Mouse (Mus musculus) midbrain, embryonic 13.5 days (tissue): ENCODE data around the gene Rabgap1l. TPM values are rescaled to one million over a fixed set of nuclear protein-coding genes. Genes with fewer than 3 reads are reported as not detected.

Source experiments
- ATAC-seq: fragments of 200-750 bp; cut with Nextera tagmentation; 2 replicates; pipeline ENCODE4 v1.8.0; 2017; ENCODE audit warnings: mild to moderate bottlenecking, moderate TSS enrichment, moderate library complexity
- H3K27ac ChIP-seq: fragments of 300-500 bp; sonication (generic); 2 replicates; pipeline ENCODE4 v1.5.1; 2015; ENCODE audit warnings: inconsistent platforms, mild to moderate bottlenecking, moderate library complexity
- H3K27me3 ChIP-seq: fragments of 300-500 bp; sonication (generic); 2 replicates; pipeline ENCODE4 v1.6.1; 2015; ENCODE audit warnings: mild to moderate bottlenecking, inconsistent platforms
- H3K36me3 ChIP-seq: fragments of 300-500 bp; sonication (generic); 2 replicates; pipeline ENCODE4 v1.6.1; 2015; ENCODE audit warnings: mild to moderate bottlenecking, inconsistent platforms
- H3K4me1 ChIP-seq: fragments of 300-500 bp; sonication (generic); replicated peaks from 2 replicates; pipeline ENCODE4 v1.6.1; 2015; ENCODE audit warnings: inconsistent platforms
- H3K4me2 ChIP-seq: fragments of 300-500 bp; sonication (generic); replicated peaks from 2 replicates; pipeline ENCODE4 v1.6.1; 2015; ENCODE audit warnings: moderate library complexity, mild to moderate bottlenecking, inconsistent platforms
- H3K4me3 ChIP-seq: fragments of 300-500 bp; sonication (generic); replicated peaks from 2 replicates; pipeline ENCODE4 v1.5.1; 2015; ENCODE audit warnings: mild to moderate bottlenecking, inconsistent platforms
- H3K9ac ChIP-seq: fragments of 300-500 bp; sonication (generic); replicated peaks from 2 replicates; pipeline ENCODE4 v1.6.1; 2015; ENCODE audit warnings: mild to moderate bottlenecking, inconsistent platforms
- H3K9me3 ChIP-seq: fragments of 300-500 bp; sonication (generic); 2 replicates; pipeline ENCODE4 v1.6.1; 2016; ENCODE audit warnings: mild to moderate bottlenecking, inconsistent platforms
- WGBS: fragments of 180-500 bp; shearing (Covaris S2); methylation state at CpG from one replicate; pipeline ENCODE4 v1.1.7; 2015; 5-methylcytosine and 5-hydroxymethylcytosine counted together
- polyA plus RNA-seq: library from polyadenylated mRNA; unstranded; fragments of >200 nt; fragmentation: Nextera tagmentation; extraction: Ambion mirVana; gene quantifications from 2 replicates; pipeline ENCODE4 v1.2.1, GENCODE M21; 2015

Gene Rabgap1l
- polyA plus RNA-seq, 1 experiment from 2014 or later, result 25.2 TPM

- H3K9ac ChIP-seq, result no peak overlapping the region
- WGBS, result 93% methylated on average over 1 of the region's 1 CpGs
- no peak overlapping the region for H3K4me2 ChIP-seq
- no peaks in the 10 kb centered on the region for H3K9me3 ChIP-seq
- H3K27ac ChIP-seq, result no peak overlapping the region
- no peak for ATAC-seq
- H3K36me3 ChIP-seq, result no peaks in the 10 kb centered on the region
- no peak overlapping the region for H3K4me3 ChIP-seq
- H3K4me1 ChIP-seq, result no peaks in the 10 kb centered on the region
- no peaks in the 10 kb centered on the region for H3K27me3 ChIP-seq
Measured at GRCm38 (mm10) chr1:160784122-160784521, 8.9 kb downstream of the Rabgap1l start.

GRCm38 (mm10) chr1:160774166-160774565 lies 18.8 kb downstream of the Rabgap1l start:
- H3K27me3 ChIP-seq, result no peaks in the 10 kb centered on the region
- no peak for ATAC-seq

GRCm38 (mm10) chr1:160765565-160765964 lies 27.4 kb downstream of the Rabgap1l start:
- Histone ChIP-seq H3K36me3 (no peaks in the 10 kb centered on the region), H3K9me3 (no peaks in the 10 kb centered on the region), H3K4me1 (no peaks in the 10 kb centered on the region), H3K27ac (no peak overlapping the region), H3K9ac (no peak overlapping the region), H3K4me3 (no peak overlapping the region), H3K27me3 (no peaks in the 10 kb centered on the region), H3K4me2 (no peak overlapping the region)
- no peak for ATAC-seq
- WGBS, result 81% methylated on average over 2 of the region's 2 CpGs

More at GRCm38 (mm10) chr1:160774166-160774565, 18.8 kb downstream of the Rabgap1l start:
- no peaks in the 10 kb centered on the region for H3K9me3 ChIP-seq
- H3K4me1 ChIP-seq, result no peaks in the 10 kb centered on the region
- H3K4me2 ChIP-seq, result no peak overlapping the region
- 92% methylated on average over 1 of the region's 1 CpGs for WGBS
- H3K27ac ChIP-seq, result no peak overlapping the region
- no peak overlapping the region for H3K4me3 ChIP-seq
- no peaks in the 10 kb centered on the region for H3K36me3 ChIP-seq
- H3K9ac ChIP-seq, result no peak overlapping the region

DNA sequence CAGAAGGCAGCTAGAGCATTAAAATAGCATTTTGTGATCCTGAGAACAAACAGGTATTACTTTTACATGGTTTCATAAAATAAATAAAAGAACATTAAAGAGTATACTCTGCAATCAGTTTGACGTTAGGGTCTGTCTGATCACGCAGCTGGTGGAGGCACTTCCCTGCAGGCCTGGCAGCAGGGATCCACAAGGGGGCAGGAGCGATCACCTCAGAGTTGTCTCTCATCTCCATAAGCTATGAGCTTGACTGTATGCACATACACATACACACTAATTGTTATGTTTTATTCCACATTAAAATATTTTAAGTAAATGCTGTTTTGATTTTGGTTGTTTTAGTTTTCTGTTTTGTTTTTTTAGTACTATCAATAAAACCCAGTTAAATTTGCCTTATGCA lies 34.8 kb downstream of the Rabgap1l start:
- H3K9ac ChIP-seq, result no peak overlapping the region
- no peak for ATAC-seq
- H3K9me3 ChIP-seq, result no peaks in the 10 kb centered on the region
- no peaks in the 10 kb centered on the region for H3K4me1 ChIP-seq
- WGBS, result 18% methylated on average over 3 of the region's 3 CpGs
- no peak overlapping the region for H3K4me3 ChIP-seq
- H3K27ac ChIP-seq, result no peak overlapping the region
- H3K27me3 ChIP-seq, result no peaks in the 10 kb centered on the region
- no peak overlapping the region for H3K4me2 ChIP-seq
- H3K36me3 ChIP-seq, result no peaks in the 10 kb centered on the region

- Histone ChIP-seq H3K4me2 (no peak overlapping the region), H3K4me1 (no peaks in the 10 kb centered on the region), H3K9me3 (no peaks in the 10 kb centered on the region), H3K9ac (no peak overlapping the region), H3K27ac (no peak overlapping the region), H3K27me3 (no peaks in the 10 kb centered on the region), H3K4me3 (no peak overlapping the region), H3K36me3 (no peaks in the 10 kb centered on the region)
- no peak for ATAC-seq
Measured at GRCm38 (mm10) chr1:160755359-160755758, 37.7 kb downstream of the Rabgap1l start.

DNA sequence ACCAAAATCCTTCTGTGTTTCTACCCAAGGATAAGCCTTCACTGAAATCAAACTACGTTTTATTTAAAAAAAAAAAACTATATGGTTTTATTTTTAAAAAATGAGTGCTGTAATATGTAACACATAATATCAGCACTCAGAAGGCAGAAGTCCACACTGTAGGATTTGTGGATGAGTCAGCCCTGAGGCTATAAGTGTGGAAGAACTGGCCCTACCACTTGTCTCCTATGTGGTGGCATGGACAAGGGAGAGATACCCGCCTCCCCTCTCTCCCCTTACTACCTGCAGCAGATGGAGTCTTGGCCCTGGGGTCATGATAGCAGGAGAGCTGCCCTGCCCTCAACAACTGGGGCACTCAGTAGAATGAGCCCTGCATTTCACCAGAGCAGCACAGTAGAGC lies 42.4 kb downstream of the Rabgap1l start:
- Histone ChIP-seq H3K4me3 (no peak overlapping the region), H3K27ac (no peak overlapping the region), H3K27me3 (no peaks in the 10 kb centered on the region), H3K4me1 (peaks cover 4% of the 10 kb centered on the region; the same call in 1 of the 2 replicates), H3K4me2 (no peak overlapping the region), H3K9ac (no peak overlapping the region), H3K36me3 (no peaks in the 10 kb centered on the region), H3K9me3 (no peaks in the 10 kb centered on the region)
- ATAC-seq, result no peak
- 86% methylated on average over 2 of the region's 2 CpGs for WGBS

GRCm38 (mm10) chr1:160746786-160747185 lies 46.2 kb downstream of the Rabgap1l start:
- H3K4me2 ChIP-seq, result peak overlapping the region; percentile 15; the same call in 1 of the 2 replicates
- H3K27ac ChIP-seq, result no peak overlapping the region
- no peak overlapping the region for H3K9ac ChIP-seq
- no peak for ATAC-seq
- H3K4me3 ChIP-seq, result no peak overlapping the region
- H3K27me3 ChIP-seq, result no peaks in the 10 kb centered on the region
- peaks cover 4% of the 10 kb centered on the region; the same call in 1 of the 2 replicates for H3K4me1 ChIP-seq
- no peaks in the 10 kb centered on the region for H3K36me3 ChIP-seq
- WGBS, result 39% methylated on average over 7 of the region's 7 CpGs
- no peaks in the 10 kb centered on the region for H3K9me3 ChIP-seq

DNA sequence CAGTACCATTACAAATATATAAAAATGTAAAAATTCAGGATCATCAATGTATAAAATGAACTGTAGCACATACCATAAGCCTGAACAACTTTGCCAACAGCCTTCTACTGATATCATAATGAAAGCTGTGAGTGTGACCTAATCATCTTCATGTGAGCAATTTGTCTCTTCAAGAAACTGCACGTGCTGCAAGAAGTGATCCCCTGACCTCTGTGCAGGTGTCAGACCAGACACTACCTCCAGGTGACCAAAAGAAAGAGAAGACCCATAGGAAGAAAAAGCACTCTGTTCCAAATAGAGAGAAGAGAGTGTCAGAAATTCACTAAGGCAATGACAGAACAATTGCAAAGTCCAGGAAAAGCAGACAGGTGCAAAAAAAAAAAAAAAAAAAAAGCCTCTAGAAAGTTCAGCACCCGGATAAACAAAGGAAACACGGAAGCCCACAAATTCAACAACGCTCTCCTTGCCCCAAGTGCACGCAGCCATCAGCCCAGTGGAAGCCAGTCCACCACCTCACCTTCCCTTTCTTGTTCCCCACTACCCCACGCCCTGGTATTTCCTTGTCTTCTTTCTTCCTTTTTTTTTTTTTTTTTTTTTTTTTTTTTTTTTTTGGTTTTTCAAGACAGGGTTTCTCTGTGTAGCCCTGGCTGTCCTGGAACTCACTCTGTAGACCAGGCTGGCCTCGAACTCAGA lies 47.6 kb downstream of the Rabgap1l start:
- Histone ChIP-seq H3K36me3 (no peaks in the 10 kb centered on the region), H3K4me2 (no peak overlapping the region), H3K4me3 (no peak overlapping the region), H3K4me1 (peaks cover 4% of the 10 kb centered on the region; the same call in 1 of the 2 replicates), H3K9me3 (no peaks in the 10 kb centered on the region), H3K27me3 (no peaks in the 10 kb centered on the region), H3K27ac (no peak overlapping the region), H3K9ac (no peak overlapping the region)
- WGBS, result 84% methylated on average over 7 of the region's 7 CpGs
- no peak for ATAC-seq

GRCm38 (mm10) chr1:160744009-160744408 lies 49.0 kb downstream of the Rabgap1l start:
- 44% methylated on average over 3 of the region's 3 CpGs for WGBS
- no peak for ATAC-seq
- H3K9me3 ChIP-seq, result no peaks in the 10 kb centered on the region
- no peak overlapping the region for H3K4me2 ChIP-seq
- H3K27ac ChIP-seq, result no peak overlapping the region
- peaks cover 4% of the 10 kb centered on the region; the same call in 1 of the 2 replicates for H3K4me1 ChIP-seq
- H3K36me3 ChIP-seq, result no peaks in the 10 kb centered on the region
- H3K27me3 ChIP-seq, result no peaks in the 10 kb centered on the region
- no peak overlapping the region for H3K9ac ChIP-seq
- H3K4me3 ChIP-seq, result no peak overlapping the region

DNA sequence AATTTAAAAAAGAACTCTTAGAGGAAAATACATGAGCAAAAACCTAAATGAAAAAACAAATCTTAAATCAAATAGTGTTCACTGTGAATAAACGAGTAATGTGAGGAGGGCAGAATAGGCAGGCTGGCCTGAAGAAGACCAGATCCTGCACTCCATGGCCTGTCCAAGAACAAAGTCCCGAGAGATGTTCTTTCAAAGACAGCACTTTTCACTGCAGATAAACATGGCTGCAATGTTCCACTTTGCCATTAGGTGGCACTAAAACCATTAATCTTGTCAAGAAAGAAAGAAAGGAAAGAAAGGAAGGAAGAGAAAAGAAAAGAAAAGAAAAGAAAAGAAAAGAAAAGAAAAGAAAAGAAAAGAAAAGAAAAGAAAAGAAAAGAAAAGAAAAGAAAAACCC lies 49.8 kb downstream of the Rabgap1l start:
- no peak overlapping the region for H3K4me3 ChIP-seq
- no peaks in the 10 kb centered on the region for H3K36me3 ChIP-seq
- H3K9ac ChIP-seq, result no peak overlapping the region
- H3K27ac ChIP-seq, result no peak overlapping the region
- ATAC-seq, result no peak; the same call in 1 of the 2 replicates
- H3K9me3 ChIP-seq, result no peaks in the 10 kb centered on the region
- 8% methylated on average over 2 of the region's 2 CpGs for WGBS
- no peak overlapping the region for H3K4me2 ChIP-seq
- no peaks in the 10 kb centered on the region for H3K27me3 ChIP-seq
- H3K4me1 ChIP-seq, result peaks cover 4% of the 10 kb centered on the region; the same call in 1 of the 2 replicates

- Histone ChIP-seq H3K36me3 (no peaks in the 10 kb centered on the region), H3K27ac (no peak overlapping the region), H3K4me2 (no peak overlapping the region), H3K4me1 (no peaks in the 10 kb centered on the region), H3K4me3 (no peak overlapping the region), H3K9ac (no peak overlapping the region), H3K9me3 (no peaks in the 10 kb centered on the region), H3K27me3 (no peaks in the 10 kb centered on the region)
- ATAC-seq, result no peak
- 76% methylated on average over 2 of the region's 2 CpGs for WGBS
Measured at GRCm38 (mm10) chr1:160740650-160741049, 52.4 kb downstream of the Rabgap1l start.

- WGBS, result 75% methylated on average over 2 of the region's 2 CpGs
Measured at GRCm38 (mm10) chr1:160734743-160735142, 58.3 kb downstream of the Rabgap1l start.

GRCm38 (mm10) chr1:160729944-160730343 lies 63.1 kb downstream of the Rabgap1l start:
- H3K4me2 ChIP-seq, result no peak overlapping the region
- H3K9me3 ChIP-seq, result no peaks in the 10 kb centered on the region
- H3K27me3 ChIP-seq, result no peaks in the 10 kb centered on the region
- no peaks in the 10 kb centered on the region for H3K36me3 ChIP-seq
- H3K4me3 ChIP-seq, result no peak overlapping the region
- no peak overlapping the region for H3K9ac ChIP-seq
- no peak overlapping the region for H3K27ac ChIP-seq
- 92% methylated on average over 4 of the region's 4 CpGs for WGBS
- no peaks in the 10 kb centered on the region for H3K4me1 ChIP-seq
- no peak for ATAC-seq

More at GRCm38 (mm10) chr1:160734743-160735142, 58.3 kb downstream of the Rabgap1l start:
- Histone ChIP-seq H3K9me3 (no peaks in the 10 kb centered on the region), H3K36me3 (no peaks in the 10 kb centered on the region), H3K4me1 (no peaks in the 10 kb centered on the region), H3K4me3 (no peak overlapping the region), H3K27ac (no peak overlapping the region), H3K4me2 (no peak overlapping the region), H3K9ac (no peak overlapping the region), H3K27me3 (no peaks in the 10 kb centered on the region)
- no peak for ATAC-seq
